Mouse (Mus musculus) neural tube, embryonic 13.5 days (tissue): ENCODE results near the gene Cyp2s1. TPM values are rescaled to one million over a fixed set of nuclear protein-coding genes. Genes with fewer than 3 reads are reported as not detected.

Experiments
- ATAC-seq: fragments of 200-750 bp; cut with Nextera tagmentation; 2 replicates; pipeline ENCODE4 v1.8.0; 2017; ENCODE audit warnings: low read depth, mild to moderate bottlenecking, moderate TSS enrichment, moderate library complexity
- H3K27ac ChIP-seq: fragments of 300-500 bp; sonication (generic); replicated peaks from 2 replicates; pipeline ENCODE4 v1.5.1; 2015; ENCODE audit warnings: moderate library complexity, mild to moderate bottlenecking, inconsistent platforms
- H3K27me3 ChIP-seq: fragments of 300-500 bp; sonication (generic); 2 replicates; pipeline ENCODE4 v1.6.1; 2015; ENCODE audit warnings: mild to moderate bottlenecking, inconsistent platforms
- H3K36me3 ChIP-seq: fragments of 300-500 bp; sonication (generic); 2 replicates; pipeline ENCODE4 v1.6.1; 2015; ENCODE audit warnings: mild to moderate bottlenecking, inconsistent platforms
- H3K4me1 ChIP-seq: fragments of 300-500 bp; sonication (generic); replicated peaks from 2 replicates; pipeline ENCODE4 v1.6.1; 2015; ENCODE audit warnings: inconsistent platforms
- H3K4me2 ChIP-seq: fragments of 300-500 bp; sonication (generic); 2 replicates; pipeline ENCODE4 v1.6.1; 2015; ENCODE audit warnings: inconsistent platforms, mild to moderate bottlenecking, moderate library complexity
- H3K4me3 ChIP-seq: fragments of 300-500 bp; sonication (generic); 2 replicates; pipeline ENCODE4 v1.5.1; 2015; ENCODE audit warnings: mild to moderate bottlenecking, inconsistent platforms
- H3K9ac ChIP-seq: fragments of 300-500 bp; sonication (generic); 2 replicates; pipeline ENCODE4 v1.6.1; 2015; ENCODE audit warnings: moderate library complexity, mild to moderate bottlenecking, inconsistent platforms
- H3K9me3 ChIP-seq: fragments of 300-500 bp; sonication (generic); 2 replicates; pipeline ENCODE4 v1.6.1; 2016; ENCODE audit warnings: inconsistent platforms
- WGBS: fragments of 180-500 bp; shearing (Covaris S2); methylation state at CpG from one replicate; pipeline ENCODE4 v1.1.7; 2015; 5-methylcytosine and 5-hydroxymethylcytosine counted together
- polyA plus RNA-seq: library from polyadenylated mRNA; unstranded; fragments of >200 nt; fragmentation: Nextera tagmentation; extraction: Ambion mirVana; gene quantifications from 2 replicates; pipeline ENCODE4 v1.2.1, GENCODE M21; 2015

Cyp2s1 gene
- polyA plus RNA-seq, 1 experiment from 2014 or later = 3.0 TPM

DNA sequence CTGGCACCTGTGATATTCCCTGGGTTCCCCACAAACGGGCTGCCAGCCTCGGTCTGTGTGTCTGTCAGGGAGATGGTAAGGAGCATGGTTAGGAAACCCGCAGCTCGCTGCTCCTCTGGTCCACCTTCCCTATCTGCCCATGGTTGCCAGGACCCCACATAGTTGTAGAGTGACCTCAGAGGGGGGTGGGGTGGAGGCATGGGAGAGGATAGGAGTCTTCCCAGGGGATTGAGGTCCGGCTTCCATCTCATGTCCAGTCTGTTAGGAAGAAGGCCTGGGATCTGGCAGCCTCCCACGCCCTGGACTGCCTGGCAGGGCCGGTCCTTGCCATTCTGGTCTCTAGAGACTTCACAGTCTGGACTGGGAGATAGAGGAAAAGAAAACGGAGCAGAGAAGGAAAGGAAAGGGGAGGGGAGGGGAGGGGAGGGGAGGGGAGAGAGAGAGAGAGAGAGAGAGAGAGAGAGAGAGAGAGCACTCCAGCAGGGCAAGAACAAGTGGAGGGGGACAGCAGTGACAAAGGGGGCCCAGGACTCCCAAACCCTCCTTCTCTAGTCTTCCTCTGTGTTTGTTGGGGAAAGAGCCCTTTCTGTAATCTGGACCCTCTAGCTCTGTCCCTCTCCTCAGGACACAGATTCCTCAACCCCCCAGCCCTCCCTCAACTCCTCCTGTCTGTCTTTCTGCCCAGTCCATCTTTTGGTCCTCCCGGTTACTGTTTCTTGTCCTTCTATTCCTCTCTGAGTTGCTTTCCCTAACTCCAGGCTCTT lies 29.1 kb downstream of the Cyp2s1 start:
- H3K27me3 ChIP-seq = no peaks in the 10 kb centered on the region; the same call in 1 of the 2 replicates
- peak; percentile 49 for ATAC-seq
- 25% methylated on average over 9 of the region's 9 CpGs for whole genome bisulfite sequencing
- peaks cover 19% of the 10 kb centered on the region for H3K4me1 ChIP-seq
- H3K27ac ChIP-seq = no peak overlapping the region
- H3K4me2 ChIP-seq = peak overlapping the region; percentile 67
- peak overlapping the region; percentile 68 for H3K9ac ChIP-seq
- H3K9me3 ChIP-seq = no peaks in the 10 kb centered on the region
- no peaks in the 10 kb centered on the region for H3K36me3 ChIP-seq
- H3K4me3 ChIP-seq = peak overlapping the region; percentile 44

DNA sequence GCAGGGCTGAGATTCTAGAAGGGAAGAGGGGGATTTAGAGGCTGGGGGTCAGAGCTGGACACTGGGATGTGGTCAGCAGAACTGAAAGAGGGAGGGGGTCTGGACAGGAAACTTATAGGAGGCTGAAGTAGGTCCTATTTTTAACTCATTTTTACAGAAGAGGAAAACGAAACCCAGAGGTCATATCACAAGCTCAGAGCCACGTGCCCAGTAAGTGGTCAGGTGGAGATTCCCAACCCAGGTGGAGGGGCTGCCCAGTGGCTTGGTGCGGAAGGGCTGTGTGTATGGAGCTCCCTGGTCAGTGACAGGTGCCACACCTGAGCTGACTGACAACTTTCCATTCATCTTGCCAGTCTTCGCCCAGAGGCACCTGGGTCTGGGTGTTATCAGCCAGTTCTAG lies 29.7 kb downstream of the Cyp2s1 start:
- Histone ChIP-seq H3K36me3 (no peaks in the 10 kb centered on the region), H3K27me3 (no peaks in the 10 kb centered on the region; the same call in 1 of the 2 replicates), H3K4me1 (peaks cover 22% of the 10 kb centered on the region), H3K9ac (peak overlapping the region; percentile 68), H3K9me3 (no peaks in the 10 kb centered on the region), H3K27ac (no peak overlapping the region), H3K4me2 (peak overlapping the region; percentile 67), H3K4me3 (0 out of 2 replicates have a peak overlapping the region, but pooled peaks have one; percentile 44)
- WGBS = 77% methylated on average over 4 of the region's 4 CpGs
- ATAC-seq = no peak

DNA sequence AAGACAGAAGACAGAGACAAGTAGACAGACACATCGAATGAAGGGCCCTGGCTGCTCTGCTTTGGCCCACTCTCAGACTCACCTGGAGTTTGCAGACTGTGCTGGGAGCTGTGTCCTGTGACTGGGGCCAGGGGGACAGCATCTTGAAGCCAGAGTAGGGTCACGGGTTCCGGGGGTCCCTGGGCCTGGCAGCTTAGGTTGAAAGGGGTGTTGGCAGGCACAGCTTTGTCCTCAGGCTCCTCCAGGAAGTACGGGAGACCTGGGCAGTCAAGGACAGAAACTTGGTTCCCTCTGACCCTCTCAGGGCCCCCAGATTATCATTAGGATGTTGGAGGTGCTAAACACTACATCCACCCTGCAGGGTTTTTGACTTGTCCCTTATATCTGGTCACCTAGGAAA lies 31.0 kb downstream of the Cyp2s1 start:
- Histone ChIP-seq H3K9me3 (no peaks in the 10 kb centered on the region), H3K27ac (no peak overlapping the region), H3K9ac (no peak overlapping the region), H3K36me3 (no peaks in the 10 kb centered on the region), H3K27me3 (no peaks in the 10 kb centered on the region; the same call in 1 of the 2 replicates), H3K4me2 (no peak overlapping the region), H3K4me1 (peaks cover 34% of the 10 kb centered on the region), H3K4me3 (no peak overlapping the region)
- 72% methylated on average over 4 of the region's 4 CpGs for WGBS
- ATAC-seq = no peak

DNA sequence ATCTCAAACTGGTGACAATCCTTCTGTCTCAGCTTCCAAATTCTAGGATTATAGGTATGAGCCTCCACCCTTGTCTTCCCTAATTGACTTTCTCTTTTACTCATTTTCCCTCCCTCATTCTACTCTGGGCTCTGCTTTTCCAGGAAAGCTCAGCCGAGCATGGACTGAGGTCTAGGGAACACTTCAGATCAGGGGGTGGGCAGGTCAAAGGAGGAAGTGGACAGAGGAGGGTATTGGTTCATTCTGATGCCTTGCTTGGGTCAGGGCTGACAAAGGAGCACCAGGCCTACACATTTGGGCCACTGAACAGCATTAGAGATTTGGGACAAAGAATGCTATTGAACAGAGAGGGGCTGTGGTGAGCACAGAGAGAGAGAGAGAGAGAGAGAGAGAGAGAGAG lies 31.9 kb downstream of the Cyp2s1 start:
- no peaks in the 10 kb centered on the region for H3K9me3 ChIP-seq
- no peak overlapping the region for H3K4me2 ChIP-seq
- no peak overlapping the region for H3K4me3 ChIP-seq
- no peak for ATAC-seq
- H3K36me3 ChIP-seq = no peaks in the 10 kb centered on the region
- H3K27ac ChIP-seq = no peak overlapping the region
- 27% methylated on average over 1 of the region's 1 CpGs for WGBS
- peaks cover 35% of the 10 kb centered on the region for H3K4me1 ChIP-seq
- no peaks in the 10 kb centered on the region; the same call in 1 of the 2 replicates for H3K27me3 ChIP-seq
- no peak overlapping the region for H3K9ac ChIP-seq

DNA sequence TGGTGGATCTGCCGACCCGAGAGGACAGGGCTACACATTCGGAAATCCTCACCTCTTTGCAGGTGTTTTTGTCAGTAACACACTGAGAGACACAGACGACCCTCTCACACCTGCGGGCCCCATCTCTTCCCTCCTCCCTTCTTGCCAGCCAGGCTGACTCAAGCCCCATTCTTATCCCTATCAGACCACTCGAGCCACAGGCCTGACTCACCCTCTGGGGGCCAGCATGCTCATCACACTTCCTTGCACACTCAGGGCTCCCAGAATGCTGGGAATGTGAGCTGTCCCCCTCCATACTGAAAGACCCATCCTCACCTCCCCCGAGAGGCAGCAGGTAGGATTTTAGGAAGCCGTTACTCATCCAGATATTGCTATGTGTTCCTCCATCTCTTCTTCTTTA lies 33.0 kb downstream of the Cyp2s1 start:
- Histone ChIP-seq H3K4me1 (peaks cover 33% of the 10 kb centered on the region), H3K9me3 (no peaks in the 10 kb centered on the region), H3K27me3 (no peaks in the 10 kb centered on the region; the same call in 1 of the 2 replicates), H3K4me3 (no peak overlapping the region), H3K36me3 (no peaks in the 10 kb centered on the region), H3K4me2 (no peak overlapping the region), H3K9ac (no peak overlapping the region), H3K27ac (no peak overlapping the region)
- 71% methylated on average over 8 of the region's 8 CpGs for WGBS
- no peak for ATAC-seq

DNA sequence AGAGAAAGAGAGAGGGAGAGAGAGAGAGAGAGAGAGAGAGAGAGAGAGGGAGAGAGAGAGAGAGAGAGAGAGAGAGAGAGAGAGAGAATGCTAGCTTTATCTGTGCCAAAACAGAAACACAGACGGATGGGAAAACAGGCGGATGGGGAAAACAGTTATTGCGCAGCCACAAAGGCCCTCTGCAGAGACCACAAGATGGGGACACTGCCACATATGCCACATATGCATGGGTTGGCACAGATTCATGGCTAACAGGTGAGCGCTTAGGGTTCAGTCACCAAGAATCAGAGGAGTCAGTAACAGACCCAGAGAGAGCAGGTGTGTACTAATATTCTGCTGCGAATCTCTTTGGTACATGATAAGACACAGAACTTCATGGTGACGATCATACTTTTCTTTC lies 34.0 kb downstream of the Cyp2s1 start:
- Histone ChIP-seq H3K9me3 (no peaks in the 10 kb centered on the region), H3K9ac (no peak overlapping the region), H3K4me2 (no peak overlapping the region), H3K36me3 (no peaks in the 10 kb centered on the region), H3K4me1 (peaks cover 23% of the 10 kb centered on the region), H3K27me3 (no peaks in the 10 kb centered on the region; the same call in 1 of the 2 replicates), H3K4me3 (no peak overlapping the region), H3K27ac (no peak overlapping the region)
- ATAC-seq = no peak
- WGBS = 83% methylated on average over 6 of the region's 6 CpGs

DNA sequence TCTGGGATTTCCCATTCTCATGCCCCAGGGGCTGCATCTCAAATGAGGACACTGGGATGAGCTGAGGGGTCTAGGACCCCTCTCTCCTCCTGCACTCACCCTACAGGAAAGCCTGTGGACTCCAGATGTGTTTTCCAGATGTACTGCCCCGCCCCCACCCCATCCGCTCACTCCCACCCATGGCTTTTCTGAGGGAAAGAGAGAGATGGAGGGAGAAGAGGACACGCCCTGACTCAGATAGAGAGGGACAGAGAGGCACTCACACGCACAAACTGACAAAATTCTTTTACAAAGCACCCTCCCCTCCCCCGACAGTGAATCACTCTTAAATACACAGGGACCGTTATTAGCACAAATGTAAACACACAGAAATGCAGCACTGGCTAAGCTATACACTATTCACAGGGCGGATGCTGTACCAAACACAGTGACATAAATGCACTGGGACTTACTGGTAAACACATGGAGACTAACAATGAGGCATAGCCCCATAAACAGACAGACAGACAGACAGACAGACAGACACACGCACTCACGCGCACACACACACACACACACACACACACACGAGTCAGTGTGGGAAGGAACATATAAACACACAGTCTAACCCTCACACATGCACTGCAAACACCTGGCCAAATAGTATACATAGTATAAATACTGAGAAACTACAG lies 34.6 kb downstream of the Cyp2s1 start:
- peak; percentile 29 for ATAC-seq
- H3K4me2 ChIP-seq = peak overlapping the region; percentile 69
- H3K4me1 ChIP-seq = peaks cover 17% of the 10 kb centered on the region
- 46% methylated on average over 11 of the region's 11 CpGs for WGBS
- H3K36me3 ChIP-seq = no peaks in the 10 kb centered on the region
- peak overlapping the region; percentile 68 for H3K9ac ChIP-seq
- H3K9me3 ChIP-seq = no peaks in the 10 kb centered on the region
- H3K27me3 ChIP-seq = no peaks in the 10 kb centered on the region
- H3K4me3 ChIP-seq = peak overlapping the region; percentile 35
- no peak overlapping the region for H3K27ac ChIP-seq

DNA sequence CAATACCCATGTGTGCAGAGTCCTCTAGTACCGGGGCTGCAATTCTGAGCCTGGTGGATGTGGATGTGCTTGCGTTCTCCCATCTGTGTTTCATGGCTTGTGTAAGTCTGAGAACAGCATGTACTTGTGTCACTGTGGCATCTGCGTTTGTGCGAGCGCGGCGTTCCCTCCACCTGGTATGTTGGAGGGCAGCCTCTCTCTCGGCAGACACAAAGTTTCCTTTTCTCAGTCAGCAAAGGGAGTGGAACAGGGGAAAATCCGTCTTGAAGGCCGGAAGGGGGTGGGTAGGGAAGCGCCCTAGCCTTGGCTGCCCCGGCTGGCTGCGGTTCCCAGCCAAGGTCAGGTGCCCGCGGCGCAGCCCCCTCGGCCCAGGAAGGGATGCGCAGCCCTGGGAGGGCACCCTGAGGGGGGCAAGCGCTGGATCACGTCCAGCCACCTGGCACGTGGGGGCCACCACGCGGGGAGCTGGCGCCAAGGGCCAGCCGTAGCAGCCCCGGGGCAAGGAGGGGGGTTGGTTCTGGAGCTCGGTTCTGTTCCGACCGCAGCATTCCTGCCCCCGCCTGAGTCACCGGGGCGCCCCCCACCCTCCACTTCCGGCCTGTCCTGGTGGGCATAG lies 35.3 kb downstream of the Cyp2s1 start:
- Histone ChIP-seq H3K36me3 (no peaks in the 10 kb centered on the region), H3K27me3 (no peaks in the 10 kb centered on the region), H3K9ac (peak overlapping the region; percentile 68), H3K4me3 (peak overlapping the region; percentile 35), H3K27ac (peak overlapping the region; percentile 52; the same call in 1 of the 2 replicates), H3K9me3 (no peaks in the 10 kb centered on the region), H3K4me2 (peak overlapping the region; percentile 69), H3K4me1 (peaks cover 16% of the 10 kb centered on the region)
- ATAC-seq = peak; percentile 65
- WGBS = 17% methylated on average over 32 of the region's 33 CpGs

DNA sequence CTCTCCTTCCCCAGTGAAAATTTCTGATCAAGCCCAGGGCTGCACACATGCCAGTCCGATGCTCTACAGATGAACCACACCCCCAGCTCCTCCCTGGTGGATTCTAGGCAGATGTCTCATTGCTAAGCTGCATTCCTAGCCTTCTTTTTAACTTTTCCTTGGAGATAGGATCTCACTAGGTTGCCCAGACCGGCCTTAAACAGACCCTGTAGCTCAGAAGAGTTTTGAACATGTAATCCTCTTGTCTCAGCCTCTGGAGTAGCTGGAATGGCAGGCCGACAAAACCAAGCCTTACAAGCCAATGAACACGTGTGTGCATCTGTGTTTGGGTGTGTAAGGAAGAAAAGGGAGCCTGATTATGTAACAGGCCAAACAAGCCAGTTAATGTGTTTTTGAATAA lies 36.0 kb downstream of the Cyp2s1 start:
- peaks cover 16% of the 10 kb centered on the region for H3K4me1 ChIP-seq
- no peaks in the 10 kb centered on the region for H3K27me3 ChIP-seq
- peak overlapping the region; percentile 69; the same call in 1 of the 2 replicates for H3K4me2 ChIP-seq
- no peaks in the 10 kb centered on the region for H3K9me3 ChIP-seq
- ATAC-seq = no peak
- 49% methylated on average over 4 of the region's 4 CpGs for WGBS
- no peak overlapping the region for H3K27ac ChIP-seq
- no peak overlapping the region for H3K4me3 ChIP-seq
- no peaks in the 10 kb centered on the region for H3K36me3 ChIP-seq
- 0 out of 2 replicates have a peak overlapping the region, but pooled peaks have one; percentile 68 for H3K9ac ChIP-seq

DNA sequence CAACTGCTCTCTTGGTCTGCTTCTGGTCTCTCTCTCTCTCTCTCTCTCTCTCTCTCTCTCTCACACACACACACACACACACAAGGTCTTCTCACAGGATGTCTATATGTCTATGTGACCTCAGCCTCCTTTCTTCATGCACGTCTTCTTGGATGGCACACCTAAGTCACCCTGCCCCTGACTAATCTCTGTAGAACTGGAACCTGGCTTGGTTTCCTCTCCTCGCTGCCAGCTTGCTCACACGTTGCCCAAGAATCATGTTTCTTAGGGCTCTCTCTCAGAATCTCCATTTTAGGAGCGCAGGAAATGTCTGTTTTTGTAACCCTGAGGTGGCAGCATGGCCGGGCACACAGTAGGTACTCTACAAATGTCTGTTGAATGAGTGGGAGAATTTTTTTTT lies 36.7 kb downstream of the Cyp2s1 start:
- peaks cover 16% of the 10 kb centered on the region for H3K4me1 ChIP-seq
- no peak overlapping the region for H3K4me3 ChIP-seq
- H3K4me2 ChIP-seq = no peak overlapping the region
- no peak for ATAC-seq
- no peaks in the 10 kb centered on the region for H3K9me3 ChIP-seq
- no peaks in the 10 kb centered on the region for H3K27me3 ChIP-seq
- no peaks in the 10 kb centered on the region for H3K36me3 ChIP-seq
- WGBS = 86% methylated on average over 5 of the region's 5 CpGs
- no peak overlapping the region for H3K27ac ChIP-seq
- no peak overlapping the region for H3K9ac ChIP-seq

DNA sequence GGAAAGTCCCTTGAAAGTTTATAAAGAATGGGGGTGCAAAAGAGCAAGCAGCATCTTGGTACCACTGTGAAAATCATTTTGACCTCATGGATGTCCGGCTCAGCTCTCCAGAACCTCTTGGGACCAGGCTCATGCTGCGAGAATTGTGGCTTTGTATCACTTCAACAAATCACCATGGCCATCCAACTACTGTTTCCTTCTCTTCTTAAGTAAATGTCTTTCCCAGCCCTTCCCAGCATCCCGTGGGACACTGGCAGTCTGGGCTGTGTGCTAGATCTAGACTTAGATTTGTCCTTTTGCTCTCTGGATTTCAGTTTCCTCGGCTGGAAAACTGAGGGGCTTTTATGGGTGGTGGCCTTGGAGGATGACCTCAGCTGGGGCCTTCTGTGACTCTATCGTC lies 48.5 kb downstream of the Cyp2s1 start:
- Histone ChIP-seq H3K36me3 (peaks cover 14% of the 10 kb centered on the region; the same call in 1 of the 2 replicates), H3K4me3 (no peak overlapping the region), H3K27me3 (no peaks in the 10 kb centered on the region), H3K4me2 (no peak overlapping the region), H3K27ac (no peak overlapping the region), H3K9ac (no peak overlapping the region), H3K4me1 (no peaks in the 10 kb centered on the region), H3K9me3 (no peaks in the 10 kb centered on the region)
- 84% methylated on average over 5 of the region's 5 CpGs for WGBS
- no peak for ATAC-seq

DNA sequence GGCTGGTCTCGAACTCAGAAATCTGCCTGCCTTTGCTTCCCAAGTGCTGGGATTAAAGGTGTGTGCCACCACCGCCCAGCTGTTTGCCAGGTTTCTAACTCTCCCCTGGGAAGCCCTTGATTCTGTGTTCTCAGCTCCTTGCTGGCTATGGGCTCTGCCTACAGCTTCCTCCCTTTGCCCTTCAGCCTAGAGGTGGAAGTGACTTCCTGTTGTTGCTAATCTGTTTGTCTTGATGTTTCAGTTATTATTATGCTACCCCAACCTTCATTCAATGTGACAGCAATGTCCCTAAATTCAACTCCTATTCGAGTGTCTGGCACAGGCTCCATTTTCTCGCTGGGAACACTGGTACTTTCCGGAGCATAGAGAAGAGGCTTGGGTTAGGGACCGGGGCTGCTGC lies 50.6 kb downstream of the Cyp2s1 start:
- H3K27me3 ChIP-seq = no peaks in the 10 kb centered on the region
- no peak overlapping the region for H3K27ac ChIP-seq
- WGBS = 85% methylated on average over 6 of the region's 6 CpGs
- no peaks in the 10 kb centered on the region for H3K9me3 ChIP-seq
- H3K36me3 ChIP-seq = peaks cover 9% of the 10 kb centered on the region; the same call in 1 of the 2 replicates
- H3K9ac ChIP-seq = no peak overlapping the region
- ATAC-seq = no peak
- no peak overlapping the region for H3K4me2 ChIP-seq
- no peaks in the 10 kb centered on the region for H3K4me1 ChIP-seq
- no peak overlapping the region for H3K4me3 ChIP-seq
